Mouse (Mus musculus) neural tube, embryonic 14.5 days (tissue): ENCODE results near the gene Leng1. TPM values are rescaled to one million over a fixed set of nuclear protein-coding genes. Genes with fewer than 3 reads are reported as not detected.

Experiments used
- ATAC-seq: fragments of 200-750 bp; cut with Nextera tagmentation; 2 replicates; pipeline ENCODE4 v1.8.0; 2017; ENCODE audit warnings: low read depth, mild to moderate bottlenecking, moderate TSS enrichment, moderate library complexity
- H3K27ac ChIP-seq: fragments of 300-500 bp; sonication (generic); 2 replicates; pipeline ENCODE4 v1.5.1; 2014; ENCODE audit warnings: low read depth, mild to moderate bottlenecking, control low read depth, low read length, moderate library complexity, mixed read lengths
- H3K27me3 ChIP-seq: fragments of 300-500 bp; sonication (generic); 2 replicates; pipeline ENCODE4 v1.6.1; 2014; ENCODE audit warnings: low read length; ENCODE audit not compliant: control insufficient read depth, insufficient read depth
- H3K36me3 ChIP-seq: fragments of 300-500 bp; sonication (generic); 2 replicates; pipeline ENCODE4 v1.6.1; 2014; ENCODE audit warnings: low read length, mixed read lengths; ENCODE audit not compliant: control insufficient read depth, insufficient read depth
- H3K4me1 ChIP-seq: fragments of 300-500 bp; sonication (generic); 2 replicates; pipeline ENCODE4 v1.6.1; 2014; ENCODE audit warnings: low read length; ENCODE audit not compliant: control insufficient read depth, insufficient read depth
- H3K4me2 ChIP-seq: fragments of 300-500 bp; sonication (generic); 2 replicates; pipeline ENCODE4 v1.6.1; 2014; ENCODE audit warnings: mild to moderate bottlenecking, low read depth, low read length, control low read depth
- H3K4me3 ChIP-seq: fragments of 300-500 bp; sonication (generic); 2 replicates; pipeline ENCODE4 v1.5.1; 2014; ENCODE audit warnings: low read depth, low read length, control low read depth, mixed read lengths
- H3K9ac ChIP-seq: fragments of 300-500 bp; sonication (generic); replicated peaks from 2 replicates; pipeline ENCODE4 v1.6.1; 2014; ENCODE audit warnings: low read depth, mild to moderate bottlenecking, control low read depth, low read length, mixed read lengths
- H3K9me3 ChIP-seq: fragments of 300-500 bp; sonication (generic); 2 replicates; pipeline ENCODE4 v1.6.1; 2016; ENCODE audit warnings: low read length; ENCODE audit not compliant: control insufficient read depth
- WGBS: fragments of 180-500 bp; shearing (Covaris S2); extraction: QIAGEN DNeasy Blood & Tissue Kit; methylation state at CpG from one replicate; pipeline ENCODE4 v1.1.7; 2014; 5-methylcytosine and 5-hydroxymethylcytosine counted together
- polyA plus RNA-seq: library from polyadenylated mRNA; unstranded; fragments of >200 nt; fragmentation: Nextera tagmentation; extraction: Ambion mirVana; gene quantifications from 2 replicates; pipeline ENCODE4 v1.2.1, GENCODE M21; 2014

Gene Leng1
- polyA plus RNA-seq, 1 experiment from 2014 or later: 11.0 TPM

DNA sequence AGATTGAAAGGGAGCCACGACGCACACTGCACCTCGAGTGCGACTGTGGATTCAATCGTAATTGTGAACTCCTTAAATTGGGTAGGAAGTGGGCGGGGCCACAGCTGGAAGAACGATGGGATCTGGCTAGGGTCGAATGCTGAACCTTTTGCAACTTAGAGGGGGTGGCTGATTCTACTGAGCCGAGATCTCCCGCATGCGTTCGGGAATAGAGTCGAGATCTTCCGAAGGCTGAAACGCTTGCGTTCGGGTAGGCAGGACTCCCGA, 28.1 kb upstream of the Leng1 start:
- H3K27ac ChIP-seq: peak overlapping the region; percentile 85
- no peaks in the 10 kb centered on the region for H3K9me3 ChIP-seq
- peaks cover 16% of the 10 kb centered on the region; the same call in 1 of the 2 replicates for H3K4me1 ChIP-seq
- H3K36me3 ChIP-seq: 0 out of 2 replicates have a peak, but pooled peaks cover 4% of the 10 kb centered on the region
- H3K27me3 ChIP-seq: no peaks in the 10 kb centered on the region
- no peak for ATAC-seq
- H3K4me2 ChIP-seq: peak overlapping the region; percentile 78
- peak overlapping the region; percentile 56 for H3K4me3 ChIP-seq
- WGBS: under 1% methylated on average over 18 of the region's 18 CpGs
- peak overlapping the region; percentile 76 for H3K9ac ChIP-seq

DNA sequence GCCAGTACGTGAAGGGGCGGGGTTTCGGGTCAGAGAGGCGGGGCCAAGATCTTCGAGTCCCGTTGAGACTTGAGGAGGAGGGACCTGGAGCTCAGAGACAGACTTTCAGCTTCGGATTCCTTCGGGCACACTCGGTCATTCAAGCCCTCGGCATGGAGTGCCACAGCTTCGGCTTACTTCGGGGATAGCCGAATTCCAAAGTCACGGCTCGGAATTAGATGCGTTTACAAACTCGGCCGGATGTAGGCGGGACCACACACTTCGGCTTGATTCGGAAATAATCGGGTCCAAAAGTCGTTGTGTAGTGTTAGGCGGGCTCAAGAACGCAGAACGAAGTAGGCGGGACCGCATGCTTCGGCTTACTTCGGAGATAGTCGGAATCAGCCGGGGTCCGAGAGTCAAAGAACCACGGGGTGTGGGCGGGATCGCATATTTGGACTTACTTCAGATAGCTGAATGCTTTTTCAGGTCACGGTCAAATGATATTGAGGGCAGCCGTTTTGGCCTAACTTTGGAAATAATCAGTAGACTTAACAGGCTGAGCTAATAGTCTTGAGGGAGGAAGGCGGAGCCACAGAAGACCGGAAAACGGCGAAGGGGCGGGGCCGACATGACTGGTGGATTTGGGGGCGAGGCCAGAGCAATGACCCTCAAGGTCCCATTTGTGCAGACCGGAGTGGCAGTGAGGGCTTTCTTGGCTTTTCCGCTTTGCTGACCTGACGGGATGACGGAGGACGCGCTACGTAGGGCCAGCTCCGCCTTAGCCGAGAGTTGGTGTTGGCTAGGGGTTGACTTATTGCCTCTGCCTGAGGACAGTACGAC, 27.6 kb upstream of the Leng1 start, which contains the start of gene Mboat7:
Gene Mboat7, minus strand, starts transcription at position 537 of the 822 bp plus-strand sequence.
- 0 out of 2 replicates have a peak, but pooled peaks cover 4% of the 10 kb centered on the region for H3K36me3 ChIP-seq
- peak; percentile 92 for ATAC-seq
- WGBS: under 1% methylated on average over 55 of the region's 55 CpGs
- peak within 1 kb of the TSS; percentile 56 for H3K4me3 ChIP-seq
- H3K4me2 ChIP-seq: peak within 1 kb of the TSS; percentile 78
- no peaks in the 10 kb centered on the region for H3K27me3 ChIP-seq
- peak within 1 kb of the TSS; percentile 76 for H3K9ac ChIP-seq
- H3K27ac ChIP-seq: peak within 1 kb of the TSS; percentile 85
- no peaks in the 10 kb centered on the region for H3K9me3 ChIP-seq
- H3K4me1 ChIP-seq: peaks cover 16% of the 10 kb centered on the region; the same call in 1 of the 2 replicates

DNA sequence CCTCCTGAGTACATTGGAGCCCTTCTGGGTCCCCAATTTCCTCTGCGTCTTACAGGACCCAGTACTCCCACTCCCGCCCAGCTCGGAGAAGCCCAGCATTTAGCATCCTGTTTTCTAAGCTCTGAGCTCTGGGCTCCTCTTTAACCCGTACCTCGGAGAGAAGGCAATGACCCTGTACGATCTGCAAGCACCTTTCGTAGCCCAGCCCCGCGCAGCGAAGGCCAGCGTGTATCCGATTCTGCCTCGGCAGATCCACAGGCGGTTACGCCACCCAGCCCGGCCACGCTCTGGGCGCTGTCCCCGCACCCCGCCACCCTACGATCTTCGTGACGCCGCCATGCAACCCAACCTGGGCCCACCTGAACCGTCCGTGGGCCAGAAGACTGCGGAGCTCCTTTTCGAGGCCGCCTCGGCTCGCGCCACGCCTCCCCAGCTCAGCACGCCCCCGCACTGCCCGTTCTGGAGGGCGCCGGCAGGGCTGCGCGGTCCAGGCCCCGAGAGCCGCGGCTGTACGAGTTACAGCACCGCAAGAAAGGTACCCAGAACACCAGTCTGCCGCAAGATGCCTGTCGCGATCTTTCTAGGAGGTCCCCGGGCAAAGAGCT, 26.8 kb upstream of the Leng1 start, which contains the start of gene Tsen34:
Gene Tsen34, plus strand, starts transcription at position 482 of the 605 bp plus-strand sequence.
- under 1% methylated on average over 49 of the region's 49 CpGs for WGBS
- peak within 1 kb of the TSS; percentile 85 for H3K27ac ChIP-seq
- peak within 1 kb of the TSS; percentile 78 for H3K4me2 ChIP-seq
- peak within 1 kb of the TSS; percentile 56 for H3K4me3 ChIP-seq
- peaks cover 4% of the 10 kb centered on the region; the same call in 1 of the 2 replicates for H3K36me3 ChIP-seq
- H3K9me3 ChIP-seq: no peaks in the 10 kb centered on the region
- peaks cover 16% of the 10 kb centered on the region; the same call in 1 of the 2 replicates for H3K4me1 ChIP-seq
- peak within 1 kb of the TSS; percentile 76 for H3K9ac ChIP-seq
- ATAC-seq: peak; percentile 72
- no peaks in the 10 kb centered on the region for H3K27me3 ChIP-seq

DNA sequence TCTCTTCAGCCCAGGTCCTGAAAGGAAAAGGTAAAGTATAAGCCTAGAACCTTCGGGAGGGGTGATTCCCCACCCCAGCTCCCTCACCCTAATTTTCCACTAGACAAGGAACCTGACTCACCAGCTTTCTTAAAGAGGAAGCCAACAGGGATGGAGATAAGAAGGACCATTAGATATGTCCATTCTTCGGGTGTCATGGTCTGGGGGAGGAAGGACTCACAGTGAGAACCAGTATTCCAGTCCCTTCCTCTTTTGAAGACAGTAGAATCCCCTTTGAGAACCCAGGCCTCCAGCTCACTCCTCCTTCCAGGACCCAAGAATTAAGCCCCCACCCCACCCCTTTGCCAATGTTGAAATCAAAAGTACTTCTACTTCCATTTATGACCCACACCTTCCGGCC, 26.3 kb upstream of the Leng1 start:
- Histone ChIP-seq H3K9me3 (no peaks in the 10 kb centered on the region), H3K27me3 (no peaks in the 10 kb centered on the region), H3K36me3 (peaks cover 5% of the 10 kb centered on the region; the same call in 1 of the 2 replicates), H3K4me1 (peaks cover 16% of the 10 kb centered on the region; the same call in 1 of the 2 replicates), H3K4me3 (peak overlapping the region; percentile 56), H3K9ac (peak overlapping the region; percentile 76), H3K27ac (peak overlapping the region; percentile 85), H3K4me2 (peak overlapping the region; percentile 78)
- WGBS: 26% methylated on average over 3 of the region's 3 CpGs
- ATAC-seq: no peak

DNA sequence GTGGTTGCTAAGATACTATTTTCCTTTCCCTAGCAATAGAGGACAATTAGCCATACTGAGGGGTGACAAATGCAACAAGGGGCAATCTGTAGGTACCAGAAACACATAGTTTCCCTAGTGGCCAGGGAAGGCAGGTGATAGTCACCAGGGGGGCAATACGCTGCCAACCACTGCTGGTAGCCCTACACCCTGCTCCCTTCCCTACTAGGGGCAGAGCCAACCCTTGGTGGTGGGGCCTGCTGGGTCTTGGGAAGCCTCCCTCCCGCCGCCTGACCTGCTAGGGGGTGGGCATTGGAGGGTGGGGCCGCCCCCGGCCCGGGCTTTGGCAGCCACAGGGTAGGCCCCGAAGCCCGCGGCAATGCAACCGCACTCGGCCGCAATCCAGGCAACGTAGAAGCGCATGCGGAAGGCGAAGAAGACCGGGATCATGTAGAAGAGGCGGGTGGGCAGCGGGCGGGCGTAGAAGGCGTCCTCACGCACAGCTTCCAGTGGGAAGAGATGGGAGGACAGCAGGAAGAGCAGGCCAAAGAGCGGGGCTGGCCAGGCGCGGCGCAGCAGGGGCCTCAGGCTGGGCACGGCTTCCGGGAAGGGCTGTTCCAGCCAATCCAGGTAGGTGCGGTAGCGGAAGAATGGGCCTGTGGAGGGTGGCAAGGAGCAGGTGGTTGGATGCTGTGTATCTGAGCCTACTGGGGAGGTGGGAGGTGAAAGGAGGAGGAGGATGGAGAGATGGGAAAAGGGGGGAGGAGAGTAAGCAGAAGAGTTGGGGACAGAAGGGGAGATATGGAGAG, 20.0 kb upstream of the Leng1 start:
- Histone ChIP-seq H3K36me3 (peaks cover 23% of the 10 kb centered on the region), H3K27ac (no peak overlapping the region), H3K9me3 (no peaks in the 10 kb centered on the region), H3K4me1 (no peaks in the 10 kb centered on the region), H3K27me3 (no peaks in the 10 kb centered on the region), H3K9ac (no peak overlapping the region), H3K4me2 (no peak overlapping the region), H3K4me3 (no peak overlapping the region)
- ATAC-seq: peak; percentile 16; the same call in 1 of the 2 replicates
- WGBS: 83% methylated on average over 30 of the region's 31 CpGs

DNA sequence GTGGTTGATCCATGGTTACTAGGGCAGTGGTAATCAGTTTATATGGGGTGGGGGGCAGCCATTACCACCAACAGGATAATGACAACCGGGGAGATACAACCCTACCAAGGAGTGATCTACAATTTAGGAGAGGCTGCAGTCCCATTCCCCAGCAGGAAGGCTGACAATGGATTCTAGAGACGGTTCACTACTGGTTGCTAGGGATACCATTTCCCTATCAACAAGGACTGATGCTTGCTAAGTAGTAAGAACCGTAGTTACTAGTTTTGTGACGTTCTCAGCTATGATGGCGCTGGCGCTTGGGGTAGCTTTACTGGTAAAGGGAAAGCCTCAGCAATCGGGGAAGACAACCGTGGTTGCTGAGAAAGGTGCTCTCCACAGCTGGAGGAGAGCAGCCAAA, 19.1 kb upstream of the Leng1 start:
- Histone ChIP-seq H3K4me3 (no peak overlapping the region), H3K9ac (no peak overlapping the region), H3K27ac (peak overlapping the region; percentile 7; the same call in 1 of the 2 replicates), H3K27me3 (no peaks in the 10 kb centered on the region), H3K36me3 (peaks cover 23% of the 10 kb centered on the region), H3K9me3 (no peaks in the 10 kb centered on the region), H3K4me2 (no peak overlapping the region), H3K4me1 (no peaks in the 10 kb centered on the region)
- ATAC-seq: no peak
- 69% methylated on average over 8 of the region's 8 CpGs for WGBS

DNA sequence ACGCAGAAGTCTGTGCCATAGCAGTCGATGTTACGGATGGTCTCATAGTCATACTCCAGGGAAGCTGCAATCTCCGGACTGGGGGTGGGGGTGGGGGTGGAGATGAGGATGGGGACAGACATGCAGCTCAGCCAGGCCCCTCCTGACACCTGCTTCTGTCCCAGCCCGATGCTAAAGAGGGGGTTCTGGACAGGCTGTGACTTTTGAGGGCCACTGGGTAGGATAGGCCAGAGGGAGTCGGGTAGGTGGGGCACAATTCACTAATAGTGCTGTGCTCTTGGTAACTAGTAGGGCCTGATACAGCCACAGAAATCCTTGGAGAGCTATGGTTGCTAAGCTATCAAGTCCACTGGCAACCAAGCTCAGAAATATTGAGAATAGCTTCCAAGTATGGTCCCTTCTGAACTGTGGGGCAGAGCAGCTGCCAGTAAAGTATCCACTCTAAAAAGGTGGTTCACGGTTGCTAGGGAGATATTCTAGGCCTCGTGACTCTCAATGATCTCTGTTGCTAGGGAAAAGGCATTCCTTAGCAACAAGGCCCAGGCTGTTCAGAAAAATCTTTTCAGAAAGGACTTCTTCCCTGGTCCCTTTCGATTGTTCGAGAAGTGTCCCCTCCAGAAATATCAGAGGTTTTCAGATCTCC, 18.4 kb upstream of the Leng1 start:
- H3K27ac ChIP-seq: peak overlapping the region; percentile 44
- peaks cover 23% of the 10 kb centered on the region for H3K36me3 ChIP-seq
- H3K4me2 ChIP-seq: no peak overlapping the region
- 59% methylated on average over 10 of the region's 10 CpGs for WGBS
- no peaks in the 10 kb centered on the region for H3K4me1 ChIP-seq
- no peak overlapping the region for H3K9ac ChIP-seq
- H3K9me3 ChIP-seq: no peaks in the 10 kb centered on the region
- H3K4me3 ChIP-seq: no peak overlapping the region
- ATAC-seq: peak; percentile 70; the same call in 1 of the 2 replicates
- no peaks in the 10 kb centered on the region for H3K27me3 ChIP-seq

DNA sequence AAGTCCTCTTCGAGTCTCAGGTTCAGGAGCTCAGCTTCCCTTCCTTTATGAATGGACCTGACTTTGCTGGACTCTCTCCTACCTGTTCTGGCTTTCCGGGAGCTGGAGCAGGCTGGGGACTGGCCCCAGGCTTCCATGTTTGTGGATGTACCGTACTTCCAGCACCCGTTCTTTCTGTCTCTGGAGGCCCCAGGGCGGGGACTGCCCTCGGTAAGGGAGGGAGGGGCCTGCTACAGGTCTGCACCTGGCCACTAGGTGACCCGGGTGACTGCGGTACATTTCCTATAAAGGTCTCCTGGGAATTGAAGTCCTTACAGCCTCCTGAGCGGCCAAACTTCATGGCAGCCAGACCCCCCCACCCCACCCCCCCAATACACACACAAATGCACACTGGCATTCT, 11.7 kb upstream of the Leng1 start, which contains the start of gene Tmc4:
Gene Tmc4, minus strand, starts transcription at position 212 of the 400 bp plus-strand sequence.
- Histone ChIP-seq H3K27me3 (no peaks in the 10 kb centered on the region), H3K27ac (no peak within 1 kb of the TSS), H3K9ac (no peak within 1 kb of the TSS), H3K4me2 (no peak within 1 kb of the TSS), H3K4me1 (no peaks in the 10 kb centered on the region), H3K36me3 (peaks cover 6% of the 10 kb centered on the region; the same call in 1 of the 2 replicates), H3K4me3 (no peak within 1 kb of the TSS), H3K9me3 (no peaks in the 10 kb centered on the region)
- 63% methylated on average over 9 of the region's 9 CpGs for WGBS
- ATAC-seq: no peak
